Mouse (Mus musculus): ENCODE measurements around the gene Gucy1b2. TPM values are rescaled to one million over a fixed set of nuclear protein-coding genes. Genes with fewer than 3 reads are reported as not detected.

Gucy1b2 gene
- polyA plus RNA-seq, 1 experiment from 2014 or later = not detected

DNA sequence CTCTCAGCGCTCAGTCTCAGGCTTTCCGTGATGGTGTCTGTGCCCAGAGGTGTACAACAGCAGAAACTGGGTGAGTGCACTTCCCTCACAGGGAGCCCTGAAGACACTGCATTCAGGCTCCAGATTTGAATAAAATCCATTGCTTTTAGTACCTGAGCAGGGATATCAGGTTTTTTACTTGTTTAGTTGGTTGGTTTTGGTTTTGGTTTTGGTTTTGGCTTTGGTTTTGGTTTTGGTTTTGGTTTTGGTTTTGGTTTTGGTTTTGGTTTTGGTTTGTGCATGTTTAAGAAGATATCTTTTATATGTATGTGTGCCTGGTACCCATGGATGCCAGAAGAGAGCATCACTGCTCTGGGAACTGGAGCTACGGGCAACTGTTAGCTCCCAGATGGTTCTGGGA, 105.2 kb downstream of the Gucy1b2 start:
- H3K27me3 ChIP-seq (ENCODE audit: insufficient read depth, low read length) = no peaks in the 10 kb centered on the region
- no peak overlapping the region for H3K27ac ChIP-seq (ENCODE audit: low read length)
- H3K9ac ChIP-seq (replicated peaks; ENCODE audit: low read length) = no peak overlapping the region
- no peak overlapping the region for H3K4me2 ChIP-seq (replicated peaks; ENCODE audit: low read depth, low read length)
- H3K9me3 ChIP-seq (ENCODE audit: low read length) = no peaks in the 10 kb centered on the region
- H3K4me1 ChIP-seq (ENCODE audit: insufficient read depth, low read length) = no peaks in the 10 kb centered on the region
- H3K36me3 ChIP-seq (ENCODE audit: insufficient read depth, low read length) = no peaks in the 10 kb centered on the region
- 90% methylated on average over 3 of the region's 3 CpGs for WGBS
- H3K4me3 ChIP-seq (ENCODE audit: low read length) = no peak overlapping the region
- ATAC-seq (ENCODE audit: low FRiP score, low TSS enrichment) = no peak

- Histone ChIP-seq H3K4me3 (ENCODE audit: low read length) (no peak overlapping the region), H3K36me3 (ENCODE audit: insufficient read depth, low read length) (no peaks in the 10 kb centered on the region), H3K9me3 (ENCODE audit: low read length) (no peaks in the 10 kb centered on the region), H3K27me3 (ENCODE audit: insufficient read depth, low read length) (no peaks in the 10 kb centered on the region), H3K9ac (replicated peaks; ENCODE audit: low read length) (no peak overlapping the region), H3K27ac (ENCODE audit: low read length) (no peak overlapping the region), H3K4me1 (ENCODE audit: insufficient read depth, low read length) (no peaks in the 10 kb centered on the region), H3K4me2 (replicated peaks; ENCODE audit: low read depth, low read length) (no peak overlapping the region)
- ATAC-seq (ENCODE audit: low FRiP score, low TSS enrichment) = no peak
- 72% methylated on average over 4 of the region's 4 CpGs for WGBS
Measured at GRCm38 (mm10) chr14:62350186-62350585, 105.9 kb downstream of the Gucy1b2 start.

DNA sequence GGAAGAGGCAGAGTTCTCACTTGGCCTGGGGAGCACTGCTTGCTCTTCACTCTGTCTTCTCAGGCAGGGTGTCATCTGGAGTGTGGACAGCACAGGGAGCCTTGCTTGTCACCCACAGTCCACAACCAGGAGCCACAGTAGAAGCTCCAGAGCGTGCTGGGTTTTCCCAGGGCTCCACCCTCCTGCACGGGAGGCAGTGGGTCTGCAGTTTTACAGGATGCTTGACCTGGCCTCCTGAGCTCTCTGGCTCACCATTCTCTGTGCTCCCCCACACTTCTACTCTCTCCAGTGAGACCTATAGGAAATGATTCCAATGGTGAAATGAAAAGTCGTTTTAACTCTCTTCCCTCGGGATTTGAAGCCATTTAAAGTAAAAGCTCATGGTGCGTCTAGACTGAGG, 106.3 kb downstream of the Gucy1b2 start:
- Histone ChIP-seq H3K27ac (ENCODE audit: low read length) (no peak overlapping the region), H3K4me1 (ENCODE audit: insufficient read depth, low read length) (no peaks in the 10 kb centered on the region), H3K9ac (replicated peaks; ENCODE audit: low read length) (no peak overlapping the region), H3K27me3 (ENCODE audit: insufficient read depth, low read length) (no peaks in the 10 kb centered on the region), H3K36me3 (ENCODE audit: insufficient read depth, low read length) (no peaks in the 10 kb centered on the region), H3K9me3 (ENCODE audit: low read length) (no peaks in the 10 kb centered on the region), H3K4me3 (ENCODE audit: low read length) (no peak overlapping the region), H3K4me2 (replicated peaks; ENCODE audit: low read depth, low read length) (no peak overlapping the region)
- 54% methylated on average over 5 of the region's 5 CpGs for WGBS
- ATAC-seq (ENCODE audit: low FRiP score, low TSS enrichment) = no peak

GRCm38 (mm10) chr14:62347103-62347502, 109.0 kb downstream of the Gucy1b2 start:
- no peaks in the 10 kb centered on the region for H3K36me3 ChIP-seq (ENCODE audit: insufficient read depth, low read length)
- WGBS = 79% methylated on average over 7 of the region's 7 CpGs

DNA sequence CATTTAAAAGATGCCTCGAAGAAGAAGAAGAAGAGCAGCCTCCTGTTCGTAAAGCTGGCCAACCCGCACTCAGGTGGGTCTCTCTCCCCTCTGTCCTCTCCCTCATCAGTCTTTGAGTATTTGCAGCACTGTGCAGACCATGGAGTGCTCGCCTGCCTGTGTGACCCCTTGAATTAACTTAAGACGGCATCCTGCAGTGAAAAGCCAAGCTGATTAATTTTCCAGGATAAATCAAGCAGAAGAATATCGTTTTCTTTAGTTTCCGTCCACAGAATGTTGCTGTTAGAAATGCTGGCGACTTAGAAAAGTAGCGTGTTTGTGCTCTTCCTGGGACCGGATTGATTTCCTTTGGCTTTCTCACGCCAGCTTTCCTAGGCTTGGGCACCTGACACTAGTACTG, 109.5 kb downstream of the Gucy1b2 start:
- no peak for ATAC-seq (ENCODE audit: low FRiP score, low TSS enrichment)
- H3K4me3 ChIP-seq (ENCODE audit: low read length) = no peak overlapping the region
- H3K36me3 ChIP-seq (ENCODE audit: insufficient read depth, low read length) = no peaks in the 10 kb centered on the region
- H3K27ac ChIP-seq (ENCODE audit: low read length) = no peak overlapping the region
- 59% methylated on average over 11 of the region's 11 CpGs for WGBS
- H3K4me1 ChIP-seq (ENCODE audit: insufficient read depth, low read length) = no peaks in the 10 kb centered on the region
- no peaks in the 10 kb centered on the region for H3K27me3 ChIP-seq (ENCODE audit: insufficient read depth, low read length)
- H3K4me2 ChIP-seq (replicated peaks; ENCODE audit: low read depth, low read length) = no peak overlapping the region
- no peak overlapping the region for H3K9ac ChIP-seq (replicated peaks; ENCODE audit: low read length)
- H3K9me3 ChIP-seq (ENCODE audit: low read length) = no peaks in the 10 kb centered on the region

More at GRCm38 (mm10) chr14:62347103-62347502, 109.0 kb downstream of the Gucy1b2 start:
- no peaks in the 10 kb centered on the region for H3K4me1 ChIP-seq (ENCODE audit: insufficient read depth, low read length)
- H3K9me3 ChIP-seq (ENCODE audit: low read length) = no peaks in the 10 kb centered on the region
- H3K9ac ChIP-seq (replicated peaks; ENCODE audit: low read length) = no peak overlapping the region
- H3K27me3 ChIP-seq (ENCODE audit: insufficient read depth, low read length) = no peaks in the 10 kb centered on the region
- ATAC-seq (ENCODE audit: low FRiP score, low TSS enrichment) = no peak
- H3K27ac ChIP-seq (ENCODE audit: low read length) = no peak overlapping the region
- no peak overlapping the region for H3K4me2 ChIP-seq (replicated peaks; ENCODE audit: low read depth, low read length)
- no peak overlapping the region for H3K4me3 ChIP-seq (ENCODE audit: low read length)

Other genes starting within 250 kb of the Gucy1b2 start
- gene Rnaseh2b, start 163.7 kb downstream of the Gucy1b2 start, polyA plus RNA-seq (2015; fragmentation: Nextera tagmentation; extraction: Ambion mirVana) = 49.8 and 52.5 TPM in 2 replicates
- 5.3 and 5.4 TPM in 2 replicates for gene Dleu7, start 163.2 kb downstream of the Gucy1b2 start, polyA plus RNA-seq (2015; fragmentation: Nextera tagmentation; extraction: Ambion mirVana)
- 7.0 and 8.9 TPM in 2 replicates for gene Fam124a, start 99.4 kb upstream of the Gucy1b2 start, polyA plus RNA-seq (2015; fragmentation: Nextera tagmentation; extraction: Ambion mirVana)
- 0.27 and 0.30 TPM in 2 replicates for gene Gm4131, start 110.6 kb upstream of the Gucy1b2 start, polyA plus RNA-seq (2015; fragmentation: Nextera tagmentation; extraction: Ambion mirVana)
- gene Serpine3, start 207.4 kb upstream of the Gucy1b2 start, polyA plus RNA-seq (2015; fragmentation: Nextera tagmentation; extraction: Ambion mirVana) = not detected in 2 replicates